Mouse (Mus musculus) kidney, embryonic 14.5 days (tissue): ENCODE results near the gene Alkal2. TPM values are rescaled to one million over a fixed set of nuclear protein-coding genes. Genes with fewer than 3 reads are reported as not detected.

Source experiments
- ATAC-seq: fragments of 200-750 bp; cut with Nextera tagmentation; 2 replicates; pipeline ENCODE4 v1.8.0; 2017; ENCODE audit warnings: moderate number of reproducible peaks, mild to moderate bottlenecking, moderate TSS enrichment, moderate library complexity; ENCODE audit not compliant: low FRiP score, low TSS enrichment
- H3K27ac ChIP-seq: fragments of 300-500 bp; sonication (generic); 2 replicates; pipeline ENCODE4 v1.5.1; 2014; ENCODE audit warnings: low read depth, mild to moderate bottlenecking, low read length, moderate library complexity, mixed read lengths
- H3K27me3 ChIP-seq: fragments of 300-500 bp; sonication (generic); 2 replicates; pipeline ENCODE4 v1.6.1; 2014; ENCODE audit warnings: mild to moderate bottlenecking, low read length; ENCODE audit not compliant: control insufficient read depth, insufficient read depth
- H3K36me3 ChIP-seq: fragments of 300-500 bp; sonication (generic); 2 replicates; pipeline ENCODE4 v1.6.1; 2014; ENCODE audit warnings: low read length, mixed read lengths; ENCODE audit not compliant: control insufficient read depth, insufficient read depth
- H3K4me1 ChIP-seq: fragments of 300-500 bp; sonication (generic); 2 replicates; pipeline ENCODE4 v1.6.1; 2014; ENCODE audit warnings: low read length, mixed read lengths; ENCODE audit not compliant: control insufficient read depth, insufficient read depth
- H3K4me2 ChIP-seq: fragments of 300-500 bp; sonication (generic); replicated peaks from 2 replicates; pipeline ENCODE4 v1.6.1; 2014; ENCODE audit warnings: low read depth, mild to moderate bottlenecking, low read length
- H3K4me3 ChIP-seq: fragments of 300-500 bp; sonication (generic); 2 replicates; pipeline ENCODE4 v1.5.1; 2014; ENCODE audit warnings: mild to moderate bottlenecking, low read length
- H3K9ac ChIP-seq: fragments of 300-500 bp; sonication (generic); 2 replicates; pipeline ENCODE4 v1.6.1; 2014; ENCODE audit warnings: low read depth, mild to moderate bottlenecking, low read length, moderate library complexity
- H3K9me3 ChIP-seq: fragments of 300-500 bp; sonication (generic); 2 replicates; pipeline ENCODE4 v1.6.1; 2016; ENCODE audit warnings: low read length; ENCODE audit not compliant: control insufficient read depth
- WGBS: fragments of 180-500 bp; shearing (Covaris S2); extraction: QIAGEN DNeasy Blood & Tissue Kit; methylation state at CpG from one replicate; pipeline ENCODE4 v1.1.7; 2014; 5-methylcytosine and 5-hydroxymethylcytosine counted together
- polyA plus RNA-seq: library from polyadenylated mRNA; unstranded; fragments of >200 nt; fragmentation: Nextera tagmentation; extraction: Ambion mirVana; gene quantifications from 2 replicates; pipeline ENCODE4 v1.2.1, GENCODE M21; 2014

Gene Alkal2
- polyA plus RNA-seq, 1 experiment from 2014 or later: 0.15 TPM

- Histone ChIP-seq H3K9ac (peak overlapping the region; percentile 81), H3K27ac (peak overlapping the region; percentile 4; the same call in 1 of the 2 replicates), H3K36me3 (no peaks in the 10 kb centered on the region; the same call in 1 of the 2 replicates), H3K4me3 (peak overlapping the region; percentile 73), H3K9me3 (no peaks in the 10 kb centered on the region), H3K4me2 (peak overlapping the region; percentile 51), H3K4me1 (peaks cover 10% of the 10 kb centered on the region), H3K27me3 (no peaks in the 10 kb centered on the region)
- ATAC-seq: 0 out of 2 replicates have a peak, but pooled peaks have one; percentile 1
- WGBS: 20% methylated on average over 8 of the region's 8 CpGs
Measured at GRCm38 (mm10) chr12:30910860-30911259, 26.7 kb downstream of the Alkal2 start.

DNA sequence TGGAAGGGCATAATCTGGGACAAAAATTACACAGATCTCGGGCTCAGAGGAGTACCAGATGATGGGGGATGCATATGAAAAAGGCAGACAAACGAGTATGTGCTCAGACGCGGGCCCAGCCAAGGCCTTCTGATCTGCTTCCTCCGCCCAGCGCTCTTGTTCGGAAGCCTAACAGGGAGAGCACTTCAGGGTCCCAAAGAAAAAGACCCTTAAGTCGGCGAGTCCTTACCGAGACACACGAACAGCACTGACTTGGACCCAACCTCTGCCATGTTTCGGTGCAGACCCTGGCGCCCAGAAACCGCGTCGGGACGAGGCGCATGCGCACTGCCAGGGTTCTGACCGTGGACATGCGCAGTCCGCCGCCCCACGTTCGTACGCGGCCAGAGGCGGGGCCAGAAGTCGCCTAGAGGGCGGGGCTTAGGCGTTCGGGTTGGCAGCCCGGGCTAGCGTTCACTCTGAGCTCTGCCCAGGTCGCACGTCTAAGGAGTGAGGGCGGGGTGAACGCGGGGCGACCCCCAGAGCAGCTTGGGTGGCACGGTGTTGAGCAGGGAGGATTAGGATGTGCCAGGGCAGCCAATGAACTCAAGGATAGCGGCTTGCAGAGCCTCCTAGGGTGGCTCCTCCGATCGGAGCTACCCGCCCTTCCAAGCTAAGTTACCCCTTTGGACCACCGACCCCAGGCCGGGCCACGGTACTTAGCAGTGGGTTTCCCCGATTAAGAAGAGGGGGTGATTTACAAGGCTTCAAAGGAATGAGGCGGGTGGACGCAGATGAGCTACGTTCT is 27.3 kb downstream of the Alkal2 start, which contains the start of the genes Acp1 and Sh3yl1:
Gene Acp1 (minus strand): TSS at position 329 of the 787 bp plus-strand sequence.
Gene Sh3yl1 (plus strand): TSS at position 408 of the 787 bp plus-strand sequence.
- under 1% methylated on average over 52 of the region's 52 CpGs for WGBS
- peak within 1 kb of the TSS; percentile 48; the same call in 1 of the 2 replicates for H3K27ac ChIP-seq
- peaks cover 10% of the 10 kb centered on the region for H3K4me1 ChIP-seq
- H3K9me3 ChIP-seq: no peaks in the 10 kb centered on the region
- peak within 1 kb of the TSS; percentile 81 for H3K9ac ChIP-seq
- H3K4me2 ChIP-seq: peak within 1 kb of the TSS; percentile 95
- no peaks in the 10 kb centered on the region for H3K27me3 ChIP-seq
- ATAC-seq: peak; percentile 97
- no peaks in the 10 kb centered on the region; the same call in 1 of the 2 replicates for H3K36me3 ChIP-seq
- H3K4me3 ChIP-seq: peak within 1 kb of the TSS; percentile 73

DNA sequence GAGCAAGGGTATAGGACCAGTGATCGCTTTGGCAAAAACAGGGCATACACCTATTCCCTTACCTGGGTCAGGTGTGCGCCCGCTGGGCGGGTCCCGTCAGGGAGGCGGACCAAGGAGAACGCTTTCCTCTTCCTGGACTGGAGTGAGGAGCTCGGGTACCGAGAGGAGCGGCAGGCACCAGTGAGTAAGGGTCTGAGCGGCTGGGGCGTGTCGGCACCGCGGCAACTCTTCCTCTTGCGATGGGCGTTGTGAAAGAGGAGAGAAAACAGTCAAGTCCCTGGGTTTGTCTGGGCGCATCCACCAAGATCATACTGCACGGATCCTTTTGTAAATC is 27.9 kb downstream of the Alkal2 start:
- H3K4me2 ChIP-seq: peak overlapping the region; percentile 95
- H3K4me3 ChIP-seq: peak overlapping the region; percentile 73
- peak; percentile 85 for ATAC-seq
- H3K27me3 ChIP-seq: no peaks in the 10 kb centered on the region
- peak overlapping the region; percentile 48; the same call in 1 of the 2 replicates for H3K27ac ChIP-seq
- no peaks in the 10 kb centered on the region; the same call in 1 of the 2 replicates for H3K36me3 ChIP-seq
- H3K9me3 ChIP-seq: no peaks in the 10 kb centered on the region
- H3K9ac ChIP-seq: peak overlapping the region; percentile 81
- under 1% methylated on average over 19 of the region's 19 CpGs for WGBS
- peaks cover 10% of the 10 kb centered on the region for H3K4me1 ChIP-seq

DNA sequence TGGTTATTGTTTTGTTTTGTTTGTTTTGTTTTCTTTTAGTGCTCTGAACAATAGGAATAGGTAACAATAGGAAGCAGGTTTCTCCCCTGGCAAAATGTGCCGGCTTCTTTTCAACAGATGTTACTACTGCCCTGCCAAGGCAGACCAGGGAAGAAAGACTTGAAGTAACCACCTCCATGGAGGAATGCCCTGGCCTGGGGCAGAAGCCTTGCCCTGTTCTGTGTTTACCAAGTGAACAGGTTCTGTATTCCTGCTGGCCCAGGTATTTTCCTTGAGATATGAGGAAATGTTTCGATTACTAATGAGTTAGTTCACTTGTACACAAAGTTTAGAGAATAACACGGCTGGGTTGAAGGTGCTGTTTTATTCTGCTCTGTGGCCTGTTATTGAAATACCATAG is 28.7 kb downstream of the Alkal2 start:
- Histone ChIP-seq H3K9ac (no peak overlapping the region; the same call in 1 of the 2 replicates), H3K4me3 (peak overlapping the region; percentile 73), H3K27me3 (no peaks in the 10 kb centered on the region), H3K36me3 (no peaks in the 10 kb centered on the region; the same call in 1 of the 2 replicates), H3K4me2 (peak overlapping the region; percentile 95), H3K9me3 (no peaks in the 10 kb centered on the region), H3K4me1 (peaks cover 10% of the 10 kb centered on the region), H3K27ac (no peak overlapping the region)
- ATAC-seq: no peak
- 53% methylated on average over 3 of the region's 3 CpGs for WGBS

DNA sequence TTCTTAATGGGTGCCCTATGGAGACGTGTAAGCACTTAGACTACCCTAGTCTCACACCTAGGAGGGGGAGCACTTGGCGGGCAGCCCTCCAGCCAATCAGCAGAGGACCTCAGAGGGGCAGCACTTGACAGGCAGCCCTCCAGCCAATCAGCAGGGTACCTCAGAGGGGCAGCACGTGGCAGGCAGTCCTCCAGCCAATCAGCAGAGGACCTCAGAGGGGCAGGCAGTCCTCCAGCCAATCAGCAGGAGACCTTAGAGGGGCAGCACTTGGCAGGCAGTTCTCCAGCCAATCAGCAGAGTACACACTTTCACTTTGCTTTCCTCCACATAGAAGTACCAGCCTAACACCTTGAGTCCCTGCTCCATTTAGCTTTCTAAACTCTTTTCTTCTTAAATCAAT is 38.3 kb downstream of the Alkal2 start:
- 78% methylated on average over 3 of the region's 3 CpGs for WGBS

DNA sequence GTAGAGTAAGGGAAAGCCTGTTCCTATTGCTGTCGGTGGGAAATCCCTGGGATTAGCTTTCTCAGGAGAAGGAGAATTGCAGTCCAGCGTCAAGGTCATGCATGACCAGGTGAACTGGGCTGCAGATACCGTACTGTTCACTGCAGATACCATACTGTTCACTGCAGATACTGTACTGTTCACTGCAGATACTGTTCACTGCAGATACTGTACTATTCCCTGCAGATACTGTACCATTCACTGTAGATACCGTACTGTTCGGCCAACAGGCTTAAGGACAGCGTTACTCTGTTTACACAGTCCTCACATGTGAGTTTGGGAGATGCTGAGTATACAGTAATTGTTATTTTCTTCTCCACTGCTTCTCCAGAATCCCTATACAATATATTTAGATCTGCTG is 44.1 kb downstream of the Alkal2 start:
- Histone ChIP-seq H3K36me3 (0 out of 2 replicates have a peak, but pooled peaks cover 3% of the 10 kb centered on the region), H3K4me1 (no peaks in the 10 kb centered on the region), H3K27ac (no peak overlapping the region), H3K4me2 (no peak overlapping the region), H3K27me3 (no peaks in the 10 kb centered on the region), H3K9me3 (no peaks in the 10 kb centered on the region), H3K4me3 (no peak overlapping the region), H3K9ac (no peak overlapping the region)
- 86% methylated on average over 6 of the region's 6 CpGs for WGBS
- no peak for ATAC-seq

More for the DNA sequence above, 38.3 kb downstream of the Alkal2 start:
- no peaks in the 10 kb centered on the region for H3K27me3 ChIP-seq
- H3K9me3 ChIP-seq: no peaks in the 10 kb centered on the region
- H3K9ac ChIP-seq: no peak overlapping the region
- H3K27ac ChIP-seq: no peak overlapping the region
- H3K4me3 ChIP-seq: no peak overlapping the region
- no peak for ATAC-seq
- H3K4me1 ChIP-seq: no peaks in the 10 kb centered on the region
- H3K36me3 ChIP-seq: 0 out of 2 replicates have a peak, but pooled peaks cover 3% of the 10 kb centered on the region
- no peak overlapping the region for H3K4me2 ChIP-seq

DNA sequence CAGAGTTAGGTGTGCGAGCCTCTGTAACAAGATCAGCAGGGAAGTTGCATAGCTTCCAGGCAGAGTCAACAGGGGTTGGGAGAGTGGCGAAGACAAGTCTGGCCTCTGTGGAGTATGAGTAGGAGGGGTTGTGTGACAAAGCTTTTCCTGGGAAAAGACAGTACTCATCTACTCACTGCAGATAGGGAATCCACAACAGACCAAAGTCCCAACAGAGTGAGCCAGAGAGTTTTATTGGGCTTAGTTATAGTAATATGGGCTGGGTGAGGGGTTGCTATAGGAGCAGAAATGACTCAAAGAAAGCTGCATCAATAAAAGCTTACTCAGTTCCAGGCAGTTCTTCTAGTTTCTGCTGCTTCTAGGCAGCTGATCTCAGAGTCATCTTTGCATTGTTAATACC is 49.2 kb downstream of the Alkal2 start:
- H3K4me2 ChIP-seq: no peak overlapping the region
- H3K4me1 ChIP-seq: no peaks in the 10 kb centered on the region
- H3K9me3 ChIP-seq: no peaks in the 10 kb centered on the region
- 86% methylated on average over 2 of the region's 2 CpGs for WGBS
- no peak overlapping the region for H3K9ac ChIP-seq
- H3K27ac ChIP-seq: no peak overlapping the region
- ATAC-seq: no peak
- no peaks in the 10 kb centered on the region for H3K27me3 ChIP-seq
- no peaks in the 10 kb centered on the region for H3K36me3 ChIP-seq
- no peak overlapping the region for H3K4me3 ChIP-seq

DNA sequence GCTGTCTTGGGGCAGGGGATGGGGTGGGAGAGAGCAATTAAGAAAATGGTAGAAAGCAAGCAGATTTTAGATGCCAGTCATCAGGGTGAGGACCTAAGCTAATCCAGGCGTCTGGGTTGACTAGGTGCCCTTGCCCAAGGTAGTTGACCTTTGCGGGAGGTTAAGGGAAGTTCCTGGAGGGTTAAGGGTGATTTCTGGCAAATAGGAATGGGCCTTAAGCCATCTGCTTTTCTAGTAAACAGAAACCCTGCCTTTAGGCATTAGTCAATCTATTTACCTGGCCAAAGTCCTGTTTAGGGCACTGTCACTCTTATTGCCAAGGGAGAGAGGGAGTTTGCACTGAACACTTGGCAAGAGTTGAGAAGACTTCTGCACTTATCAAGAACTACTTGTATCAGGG is 52.8 kb downstream of the Alkal2 start:
- Histone ChIP-seq H3K9ac (no peak overlapping the region), H3K4me1 (no peaks in the 10 kb centered on the region), H3K9me3 (no peaks in the 10 kb centered on the region), H3K36me3 (peaks cover 7% of the 10 kb centered on the region), H3K27me3 (no peaks in the 10 kb centered on the region), H3K27ac (no peak overlapping the region), H3K4me3 (no peak overlapping the region), H3K4me2 (no peak overlapping the region)
- ATAC-seq: no peak
- 53% methylated on average over 2 of the region's 2 CpGs for whole genome bisulfite sequencing
